Mouse (Mus musculus) forebrain, embryonic 14.5 days (tissue): ENCODE data around the gene Ankrd12. TPM values are rescaled to one million over a fixed set of nuclear protein-coding genes. Genes with fewer than 3 reads are reported as not detected.
"Not testable (repeated sequence)": the region's sequence is repeated elsewhere in the genome, so short reads cannot be mapped to it uniquely, and the experiment has no call there.

Source experiments
- ATAC-seq: fragments of 200-750 bp; cut with Nextera tagmentation; 2 replicates; pipeline ENCODE4 v1.8.0; 2017; ENCODE audit warnings: mild to moderate bottlenecking, moderate library complexity
- DNase-seq: peaks from one replicate; pipeline ENCODE4 v3.0.0-alpha.2; 2015; ENCODE audit warnings: low spot score
- H3K27ac ChIP-seq: fragments of 300-500 bp; sonication (generic); 2 replicates; pipeline ENCODE4 v1.5.1; 2014; ENCODE audit warnings: low read depth, mild to moderate bottlenecking, control low read depth, low read length, moderate library complexity
- H3K27me3 ChIP-seq: fragments of 300-500 bp; sonication (generic); replicated peaks from 2 replicates; pipeline ENCODE4 v1.6.1; 2014; ENCODE audit warnings: low read length, control low read depth, mixed read lengths; ENCODE audit not compliant: control insufficient read depth, insufficient read depth
- H3K36me3 ChIP-seq: fragments of 300-500 bp; sonication (generic); 2 replicates; pipeline ENCODE4 v1.6.1; 2014; ENCODE audit warnings: low read length, control low read depth; ENCODE audit not compliant: control insufficient read depth, insufficient read depth
- H3K4me1 ChIP-seq: fragments of 300-500 bp; sonication (generic); 2 replicates; pipeline ENCODE4 v1.6.1; 2014; ENCODE audit warnings: antibody characterized with exemption, low read length, control low read depth; ENCODE audit not compliant: control insufficient read depth, insufficient read depth
- H3K4me2 ChIP-seq: fragments of 300-500 bp; sonication (generic); 2 replicates; pipeline ENCODE4 v1.6.1; 2014; ENCODE audit warnings: mild to moderate bottlenecking, control low read depth, low read length
- H3K4me3 ChIP-seq: fragments of 300-500 bp; sonication (generic); 2 replicates; pipeline ENCODE4 v1.5.1; 2014; ENCODE audit warnings: low read depth, low read length, control low read depth
- H3K9ac ChIP-seq: fragments of 300-500 bp; sonication (generic); 2 replicates; pipeline ENCODE4 v1.6.1; 2014; ENCODE audit warnings: mild to moderate bottlenecking, low read length, control low read depth, moderate library complexity
- H3K9me3 ChIP-seq: fragments of 300-500 bp; sonication (generic); replicated peaks from 2 replicates; pipeline ENCODE4 v1.6.1; 2016; ENCODE audit warnings: low read length, control low read depth, mixed read lengths; ENCODE audit not compliant: control insufficient read depth
- WGBS: fragments of 180-500 bp; shearing (Covaris S2); extraction: QIAGEN DNeasy Blood & Tissue Kit; methylation state at CpG from one replicate; pipeline ENCODE4 v1.1.7; 2014; 5-methylcytosine and 5-hydroxymethylcytosine counted together
- polyA plus RNA-seq: library from polyadenylated mRNA; unstranded; fragments of >200 nt; fragmentation: Nextera tagmentation; extraction: Ambion mirVana; gene quantifications from 2 replicates; pipeline ENCODE4 v1.2.1, GENCODE M21; 2014

Gene Ankrd12
- polyA plus RNA-seq, 1 experiment from 2014 or later: 83.0 TPM

DNA sequence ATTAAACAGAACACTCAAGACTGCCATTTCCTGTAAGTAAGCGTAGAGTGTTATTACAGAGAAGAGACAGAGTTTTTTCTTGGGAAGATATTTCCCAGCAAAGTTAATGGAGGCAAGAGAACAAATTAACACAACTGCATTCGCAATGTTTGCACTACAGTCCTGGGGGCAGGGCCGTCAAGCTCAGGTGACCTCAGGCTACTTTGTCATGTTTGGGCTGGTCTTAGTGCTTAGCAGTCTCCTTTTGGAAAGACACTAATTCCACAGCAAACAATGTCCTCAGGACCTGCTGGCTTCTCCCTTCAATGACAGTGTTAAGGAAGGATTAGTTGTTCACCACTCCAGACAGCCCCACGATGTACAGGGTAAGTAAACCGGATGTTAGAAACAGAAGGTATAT, 35.9 kb downstream of the Ankrd12 start:
- Histone ChIP-seq H3K27me3 (no peaks in the 10 kb centered on the region), H3K27ac (no peak overlapping the region), H3K4me1 (no peaks in the 10 kb centered on the region), H3K4me2 (no peak overlapping the region), H3K4me3 (no peak overlapping the region), H3K36me3 (peaks cover 12% of the 10 kb centered on the region; the same call in 1 of the 2 replicates), H3K9me3 (no peaks in the 10 kb centered on the region), H3K9ac (no peak overlapping the region)
- WGBS: 91% methylated on average over 5 of the region's 5 CpGs
- ATAC-seq: no peak
- DNase-seq: no peak

- no peak for ATAC-seq
- H3K27ac ChIP-seq: no peak overlapping the region
Measured at GRCm38 (mm10) chr17:66033239-66033638, 43.6 kb downstream of the Ankrd12 start.

GRCm38 (mm10) chr17:66031991-66032390, 44.9 kb downstream of the Ankrd12 start:
- H3K27me3 ChIP-seq: no peaks in the 10 kb centered on the region
- H3K9me3 ChIP-seq: no peaks in the 10 kb centered on the region
- peaks cover 14% of the 10 kb centered on the region; the same call in 1 of the 2 replicates for H3K36me3 ChIP-seq
- no peak overlapping the region for H3K4me3 ChIP-seq
- WGBS: 93% methylated on average over 5 of the region's 5 CpGs
- H3K4me2 ChIP-seq: no peak overlapping the region
- no peak for DNase-seq
- no peak for ATAC-seq
- no peaks in the 10 kb centered on the region for H3K4me1 ChIP-seq
- H3K9ac ChIP-seq: no peak overlapping the region
- H3K27ac ChIP-seq: no peak overlapping the region

More at GRCm38 (mm10) chr17:66033239-66033638, 43.6 kb downstream of the Ankrd12 start:
- H3K4me2 ChIP-seq: no peak overlapping the region
- WGBS: 90% methylated on average over 5 of the region's 5 CpGs
- H3K9ac ChIP-seq: no peak overlapping the region
- no peak overlapping the region for H3K4me3 ChIP-seq
- peaks cover 12% of the 10 kb centered on the region; the same call in 1 of the 2 replicates for H3K36me3 ChIP-seq
- no peaks in the 10 kb centered on the region for H3K27me3 ChIP-seq
- no peaks in the 10 kb centered on the region for H3K4me1 ChIP-seq
- no peaks in the 10 kb centered on the region for H3K9me3 ChIP-seq
- no peak for DNase-seq

DNA sequence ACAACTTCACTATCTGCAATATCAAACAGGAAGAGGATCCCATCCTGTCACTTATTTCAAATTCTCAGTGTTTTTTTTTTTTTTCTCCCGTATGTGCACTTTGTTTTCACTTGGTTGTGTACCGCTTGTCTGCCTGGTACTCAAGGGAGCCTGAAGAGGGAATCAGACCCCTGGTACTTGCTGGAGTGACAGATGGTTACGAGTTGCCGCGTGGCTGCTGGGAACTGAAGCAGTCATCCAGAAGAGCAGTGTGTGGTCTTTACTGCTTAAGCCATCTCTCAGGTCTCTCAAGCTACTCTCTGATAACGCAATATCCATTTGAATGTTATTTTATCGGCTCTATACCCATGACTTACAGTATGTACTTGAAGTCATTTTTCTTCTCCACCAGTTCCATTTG, 52.7 kb downstream of the Ankrd12 start:
- Histone ChIP-seq H3K4me1 (no peaks in the 10 kb centered on the region), H3K27me3 (no peaks in the 10 kb centered on the region), H3K4me2 (no peak overlapping the region), H3K9ac (no peak overlapping the region), H3K27ac (no peak overlapping the region), H3K36me3 (peaks cover 23% of the 10 kb centered on the region), H3K9me3 (no peaks in the 10 kb centered on the region), H3K4me3 (no peak overlapping the region)
- DNase-seq (no peak), ATAC-seq (no peak)
- 94% methylated on average over 7 of the region's 7 CpGs for WGBS

GRCm38 (mm10) chr17:66011790-66012189, 65.1 kb downstream of the Ankrd12 start:
- 81% methylated on average over 2 of the region's 2 CpGs for WGBS
- no peaks in the 10 kb centered on the region for H3K9me3 ChIP-seq

DNA sequence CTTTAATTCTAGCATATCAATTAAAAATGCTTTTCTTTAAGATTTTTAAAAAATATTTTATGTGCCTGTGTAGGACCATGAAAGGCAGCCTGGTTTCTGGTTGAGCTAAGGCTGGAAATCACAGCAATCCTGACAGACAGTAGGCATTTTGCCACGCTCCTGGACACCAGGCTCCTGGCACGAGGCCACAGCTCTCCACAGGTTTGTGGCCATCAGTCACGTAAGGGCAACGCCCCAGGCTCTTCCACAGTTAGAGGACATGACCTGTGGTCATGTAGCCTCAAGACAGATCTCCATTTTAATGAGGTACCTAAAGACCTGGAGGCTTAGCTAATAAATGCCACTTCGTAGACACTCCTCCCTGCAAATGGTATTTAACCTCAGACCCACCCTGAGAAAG, 69.0 kb downstream of the Ankrd12 start:
- no peak for ATAC-seq
- 76% methylated on average over 5 of the region's 5 CpGs for WGBS
- Histone ChIP-seq H3K27ac (no peak overlapping the region), H3K9ac (no peak overlapping the region), H3K36me3 (no peaks in the 10 kb centered on the region), H3K9me3 (no peaks in the 10 kb centered on the region), H3K4me1 (no peaks in the 10 kb centered on the region), H3K4me3 (no peak overlapping the region), H3K27me3 (no peaks in the 10 kb centered on the region), H3K4me2 (no peak overlapping the region)
- no peak for DNase-seq

More at GRCm38 (mm10) chr17:66011790-66012189, 65.1 kb downstream of the Ankrd12 start:
- Histone ChIP-seq H3K27me3 (no peaks in the 10 kb centered on the region), H3K36me3 (no peaks in the 10 kb centered on the region), H3K4me1 (no peaks in the 10 kb centered on the region), H3K4me3 (no peak overlapping the region), H3K4me2 (no peak overlapping the region), H3K27ac (no peak overlapping the region), H3K9ac (no peak overlapping the region)
- ATAC-seq (no peak), DNase-seq (no peak)

DNA sequence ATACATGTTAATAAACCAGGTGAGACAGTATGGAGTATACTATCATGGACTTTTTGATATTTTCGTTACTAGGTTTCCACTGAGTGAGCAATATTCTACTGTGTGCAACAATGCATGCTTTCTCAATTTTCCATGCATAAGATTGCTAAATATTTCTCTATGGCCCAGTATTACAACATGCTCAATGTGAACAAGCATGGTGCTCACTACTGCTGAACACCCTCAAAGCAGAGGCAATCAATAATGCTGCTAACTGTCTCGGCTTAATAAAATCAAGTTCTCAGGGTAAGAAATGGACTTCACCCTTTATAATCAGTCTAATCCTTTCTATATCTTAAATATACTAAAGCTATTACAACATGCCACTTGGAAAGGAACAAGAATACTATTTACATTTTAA, 69.4 kb downstream of the Ankrd12 start:
- no peaks in the 10 kb centered on the region for H3K36me3 ChIP-seq
- DNase-seq (no peak), ATAC-seq (no peak)
- H3K4me2 ChIP-seq: no peak overlapping the region
- H3K9me3 ChIP-seq: no peaks in the 10 kb centered on the region
- no peak overlapping the region for H3K27ac ChIP-seq
- no peak overlapping the region for H3K4me3 ChIP-seq
- no peak overlapping the region for H3K9ac ChIP-seq
- H3K4me1 ChIP-seq: no peaks in the 10 kb centered on the region
- WGBS: 95% methylated on average over 2 of the region's 2 CpGs
- no peaks in the 10 kb centered on the region for H3K27me3 ChIP-seq

- Histone ChIP-seq H3K9me3 (no peaks in the 10 kb centered on the region), H3K27me3 (no peaks in the 10 kb centered on the region), H3K27ac (no peak overlapping the region), H3K9ac (no peak overlapping the region), H3K36me3 (peaks cover 17% of the 10 kb centered on the region; the same call in 1 of the 2 replicates), H3K4me2 (no peak overlapping the region), H3K4me1 (no peaks in the 10 kb centered on the region), H3K4me3 (no peak overlapping the region)
- ATAC-seq: no peak
- 93% methylated on average over 3 of the region's 3 CpGs for WGBS
- DNase-seq: no peak
Measured at GRCm38 (mm10) chr17:65988151-65988820, 88.6 kb downstream of the Ankrd12 start.

- not testable (repeated sequence) for ATAC-seq, H3K27ac ChIP-seq, H3K9ac ChIP-seq, H3K4me1 ChIP-seq, H3K4me2 ChIP-seq, H3K27me3 ChIP-seq, DNase-seq, H3K9me3 ChIP-seq, H3K4me3 ChIP-seq
- peaks cover 11% of the 10 kb centered on the region; the same call in 1 of the 2 replicates for H3K36me3 ChIP-seq
Measured at GRCm38 (mm10) chr17:65976720-65977119, 100.2 kb downstream of the Ankrd12 start.
